Mouse (Mus musculus) forebrain, postnatal 0 days (tissue): ENCODE measurements around the gene Serpinb9b. TPM values are rescaled to one million over a fixed set of nuclear protein-coding genes. Genes with fewer than 3 reads are reported as not detected.

ENCODE experiments used
- ATAC-seq: fragments of 200-750 bp; cut with Nextera tagmentation; 2 replicates; pipeline ENCODE4 v1.8.0; 2017; ENCODE audit warnings: mild to moderate bottlenecking, moderate library complexity
- DNase-seq: peaks from one replicate; pipeline ENCODE4 v3.0.0-alpha.2; 2015
- H3K27ac ChIP-seq: fragments of 300-500 bp; sonication (generic); 2 replicates; pipeline ENCODE4 v1.5.1; 2014; ENCODE audit warnings: low read depth, mild to moderate bottlenecking, antibody characterized with exemption, low read length, moderate library complexity, mixed read lengths
- H3K27me3 ChIP-seq: fragments of 300-500 bp; sonication (generic); 2 replicates; pipeline ENCODE4 v1.6.1; 2014; ENCODE audit warnings: mild to moderate bottlenecking, low read length, mixed read lengths; ENCODE audit not compliant: insufficient read depth
- H3K36me3 ChIP-seq: fragments of 300-500 bp; sonication (generic); 2 replicates; pipeline ENCODE4 v1.6.1; 2014; ENCODE audit warnings: mild to moderate bottlenecking, moderate library complexity; ENCODE audit not compliant: insufficient read depth
- H3K4me1 ChIP-seq: fragments of 300-500 bp; sonication (generic); 2 replicates; pipeline ENCODE4 v1.6.1; 2014; ENCODE audit warnings: antibody characterized with exemption; ENCODE audit not compliant: insufficient read depth
- H3K4me2 ChIP-seq: fragments of 300-500 bp; sonication (generic); 2 replicates; pipeline ENCODE4 v1.6.1; 2014; ENCODE audit warnings: low read depth, mild to moderate bottlenecking, moderate library complexity
- H3K4me3 ChIP-seq: fragments of 300-500 bp; sonication (generic); 2 replicates; pipeline ENCODE4 v1.5.1; 2014; ENCODE audit warnings: low read depth, low read length, mixed read lengths
- H3K9ac ChIP-seq: fragments of 300-500 bp; sonication (generic); 2 replicates; pipeline ENCODE4 v1.6.1; 2014; ENCODE audit warnings: mild to moderate bottlenecking
- H3K9me3 ChIP-seq: fragments of 300-500 bp; sonication (generic); 2 replicates; pipeline ENCODE4 v1.6.1; 2016; ENCODE audit warnings: low read length
- CTCF ChIP-seq: sonication (generic); IDR thresholded peaks from 2 replicates; pipeline ENCODE4 v1.5.1; 2016; ENCODE audit warnings: antibody characterized with exemption, control low read depth, low read depth
- WGBS: fragments of 180-500 bp; shearing (Covaris S2); extraction: QIAGEN DNeasy Blood & Tissue Kit; methylation state at CpG from one replicate; pipeline ENCODE4 v1.1.7; 2014; 5-methylcytosine and 5-hydroxymethylcytosine counted together
- polyA plus RNA-seq: library from polyadenylated mRNA; unstranded; fragments of >200 nt; fragmentation: Nextera tagmentation; extraction: Ambion mirVana; gene quantifications from 2 replicates; pipeline ENCODE4 v1.2.1, GENCODE M21; 2015
- total RNA-seq: library from RNA; depleted of rRNA; stranded (reverse); fragments of >200 nt; gene quantifications from 2 replicates; pipeline ENCODE4 v1.2.3, GENCODE M21; 2014

Gene Serpinb9b
- total and polyA plus RNA-seq, 2 experiments from 2014 or later: 0.11 to 0.24 TPM

DNA sequence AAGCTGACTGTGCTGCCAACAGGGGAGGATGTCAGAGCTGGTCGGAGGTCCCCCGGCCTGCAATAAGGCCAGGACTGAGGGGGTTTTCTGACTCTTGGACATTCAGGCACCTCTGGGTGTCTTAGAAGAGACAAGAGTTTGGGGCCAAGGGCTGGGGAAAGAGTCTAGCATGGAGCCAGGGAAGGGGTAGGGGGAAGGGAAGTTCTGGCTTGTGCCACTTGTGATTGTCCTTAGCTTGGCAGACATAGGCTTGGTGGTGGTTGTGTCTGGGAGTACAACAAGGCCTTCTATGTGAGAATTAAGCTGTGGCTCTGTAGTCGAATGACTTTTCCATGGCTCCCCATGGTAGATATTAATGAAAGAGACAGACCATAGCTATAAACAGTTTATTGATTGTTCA is 16.3 kb downstream of the Serpinb9b start:
- no peaks in the 10 kb centered on the region for H3K36me3 ChIP-seq
- WGBS: 91% methylated on average over 3 of the region's 3 CpGs

DNA sequence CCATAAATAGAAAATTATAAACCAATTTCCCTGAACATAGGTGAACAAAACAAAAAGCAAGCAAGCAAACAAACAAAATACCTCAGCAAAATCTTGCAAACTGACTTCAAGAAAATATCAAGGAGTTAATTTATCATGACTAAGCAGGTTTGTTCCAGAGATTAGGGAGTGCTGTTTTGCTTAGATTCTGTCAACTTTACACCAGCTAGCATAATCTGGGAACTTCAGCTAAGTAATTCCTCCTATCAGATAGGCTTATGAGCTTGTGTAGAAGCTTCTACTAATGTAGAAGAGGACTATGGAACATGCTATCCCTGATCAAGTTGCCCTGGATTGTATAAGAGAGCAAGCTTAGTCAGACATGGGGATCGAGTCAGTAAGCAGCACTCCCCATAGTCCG is 20.0 kb downstream of the Serpinb9b start:
- Histone ChIP-seq H3K4me1 (no peaks in the 10 kb centered on the region), H3K27me3 (no peaks in the 10 kb centered on the region), H3K27ac (no peak overlapping the region), H3K9me3 (no peaks in the 10 kb centered on the region), H3K4me3 (no peak overlapping the region), H3K9ac (no peak overlapping the region), H3K4me2 (no peak overlapping the region), H3K36me3 (no peaks in the 10 kb centered on the region)
- DNase-seq (no peak), ATAC-seq (no peak)
- WGBS: 96% methylated on average over 2 of the region's 2 CpGs
- no peak for TF ChIP-seq CTCF

More for the DNA sequence above, 16.3 kb downstream of the Serpinb9b start:
- Histone ChIP-seq H3K27ac (no peak overlapping the region), H3K4me3 (no peak overlapping the region), H3K27me3 (no peaks in the 10 kb centered on the region), H3K9me3 (no peaks in the 10 kb centered on the region), H3K4me1 (no peaks in the 10 kb centered on the region), H3K9ac (no peak overlapping the region), H3K4me2 (no peak overlapping the region)
- DNase-seq (no peak), ATAC-seq (no peak)
- TF ChIP-seq CTCF: no peak

GRCm38 (mm10) chr13:33048187-33048586 is 21.0 kb downstream of the Serpinb9b start:
- no peaks in the 10 kb centered on the region for H3K36me3 ChIP-seq
- H3K27ac ChIP-seq: no peak overlapping the region
- DNase-seq (no peak), ATAC-seq (no peak)
- H3K4me1 ChIP-seq: no peaks in the 10 kb centered on the region
- no peak overlapping the region for H3K4me3 ChIP-seq
- no peak overlapping the region for H3K4me2 ChIP-seq
- WGBS: 82% methylated on average over 4 of the region's 4 CpGs
- no peaks in the 10 kb centered on the region for H3K9me3 ChIP-seq
- H3K9ac ChIP-seq: no peak overlapping the region
- no peaks in the 10 kb centered on the region for H3K27me3 ChIP-seq
- TF ChIP-seq CTCF: no peak

GRCm38 (mm10) chr13:33051697-33052096 is 24.5 kb downstream of the Serpinb9b start:
- TF ChIP-seq CTCF: no peak
- no peak overlapping the region for H3K4me2 ChIP-seq
- H3K9ac ChIP-seq: no peak overlapping the region
- H3K36me3 ChIP-seq: no peaks in the 10 kb centered on the region
- no peak overlapping the region for H3K27ac ChIP-seq
- no peak overlapping the region for H3K4me3 ChIP-seq
- no peaks in the 10 kb centered on the region for H3K4me1 ChIP-seq
- no peak for DNase-seq
- ATAC-seq: no peak
- H3K27me3 ChIP-seq: no peaks in the 10 kb centered on the region
- WGBS: 69% methylated on average over 3 of the region's 3 CpGs
- no peaks in the 10 kb centered on the region for H3K9me3 ChIP-seq

DNA sequence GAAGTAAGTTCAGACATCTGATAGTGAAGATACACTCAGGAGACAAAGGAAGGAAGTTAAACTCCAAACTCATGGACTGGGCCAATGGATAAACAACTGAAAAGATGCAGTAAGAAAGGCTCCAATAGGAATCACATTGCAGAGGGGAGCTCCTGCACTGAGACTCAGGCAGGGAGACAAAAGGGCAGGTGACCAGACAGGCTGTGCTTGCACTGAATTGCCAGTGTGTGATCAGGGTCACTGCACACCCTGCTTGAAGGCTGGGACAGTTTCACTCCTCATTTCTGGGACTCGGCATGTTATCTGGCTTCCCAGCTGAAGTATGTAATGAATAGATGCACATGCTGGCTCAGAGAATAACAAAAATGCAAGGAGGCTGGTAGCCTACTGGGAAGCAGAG is 35.8 kb downstream of the Serpinb9b start:
- ATAC-seq (no peak), DNase-seq (no peak)
- Histone ChIP-seq H3K9ac (no peak overlapping the region), H3K9me3 (no peaks in the 10 kb centered on the region), H3K36me3 (no peaks in the 10 kb centered on the region), H3K4me1 (no peaks in the 10 kb centered on the region), H3K27me3 (no peaks in the 10 kb centered on the region), H3K4me2 (no peak overlapping the region), H3K27ac (no peak overlapping the region), H3K4me3 (no peak overlapping the region)
- TF ChIP-seq CTCF: no peak
- 69% methylated on average over 1 of the region's 1 CpGs for WGBS

DNA sequence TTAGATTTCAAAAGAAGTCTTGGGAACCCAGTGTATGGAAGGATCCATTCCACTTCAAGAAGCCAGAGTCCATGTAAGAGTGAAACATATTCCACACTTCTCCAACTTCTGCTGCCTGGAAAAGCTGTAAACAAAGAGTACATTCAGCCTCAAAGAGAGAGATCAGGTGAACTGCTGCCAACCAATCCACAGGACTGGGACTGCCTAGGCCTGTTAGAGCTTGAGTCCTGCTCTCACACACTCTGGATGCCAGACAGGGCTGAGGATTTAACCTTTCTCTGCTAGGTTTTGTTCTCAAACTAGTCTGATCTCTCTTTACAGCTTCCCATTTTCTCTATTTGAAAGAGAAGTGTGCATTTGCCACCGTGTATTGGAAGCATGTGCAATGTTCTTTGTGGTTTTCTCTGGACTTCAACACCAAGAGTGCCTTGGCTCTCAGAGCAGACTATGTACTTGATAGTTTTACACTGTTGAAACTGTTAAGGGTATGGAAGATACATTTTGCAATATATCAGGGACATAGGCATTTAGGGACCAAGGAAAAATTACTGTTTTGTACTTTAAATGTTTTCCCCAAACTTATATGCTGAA is 40.3 kb downstream of the Serpinb9b start:
- no peak overlapping the region for H3K4me2 ChIP-seq
- 55% methylated on average over 1 of the region's 1 CpGs for WGBS
- no peak for DNase-seq
- no peaks in the 10 kb centered on the region for H3K27me3 ChIP-seq
- no peak for TF ChIP-seq CTCF
- no peaks in the 10 kb centered on the region for H3K4me1 ChIP-seq
- H3K9ac ChIP-seq: no peak overlapping the region
- no peak overlapping the region for H3K4me3 ChIP-seq
- no peak overlapping the region for H3K27ac ChIP-seq
- no peaks in the 10 kb centered on the region for H3K36me3 ChIP-seq
- no peak for ATAC-seq
- H3K9me3 ChIP-seq: no peaks in the 10 kb centered on the region

DNA sequence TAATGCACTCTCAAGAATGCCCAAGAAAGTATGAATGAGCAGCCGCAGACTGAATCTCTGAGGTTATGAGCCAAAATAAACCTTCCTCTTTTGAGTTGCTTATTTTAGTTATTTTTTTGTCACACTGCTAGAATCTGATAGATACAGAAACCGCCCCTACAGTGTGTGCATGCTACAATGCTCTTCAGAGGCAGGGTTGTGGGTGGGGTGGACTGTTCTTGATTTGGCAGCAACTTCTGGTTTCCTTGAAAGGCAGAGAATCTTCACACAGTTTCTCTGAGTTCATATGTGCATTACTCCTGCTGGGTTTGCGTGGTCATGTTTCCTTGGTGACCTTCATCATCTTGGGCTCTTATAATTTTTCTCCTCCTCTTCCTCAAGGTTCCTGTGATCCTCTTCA is 40.9 kb downstream of the Serpinb9b start:
- WGBS: 85% methylated on average over 3 of the region's 3 CpGs
- TF ChIP-seq CTCF: no peak
- ATAC-seq: no peak

More for the DNA sequence above, 40.9 kb downstream of the Serpinb9b start:
- H3K9me3 ChIP-seq: no peaks in the 10 kb centered on the region
- H3K27ac ChIP-seq: no peak overlapping the region
- H3K36me3 ChIP-seq: no peaks in the 10 kb centered on the region
- no peaks in the 10 kb centered on the region for H3K27me3 ChIP-seq
- no peak overlapping the region for H3K9ac ChIP-seq
- no peak overlapping the region for H3K4me3 ChIP-seq
- no peaks in the 10 kb centered on the region for H3K4me1 ChIP-seq
- DNase-seq: no peak
- H3K4me2 ChIP-seq: no peak overlapping the region
